9 mouse cellular contexts compared by ENCODE assay signal in the genomic region with DNA sequence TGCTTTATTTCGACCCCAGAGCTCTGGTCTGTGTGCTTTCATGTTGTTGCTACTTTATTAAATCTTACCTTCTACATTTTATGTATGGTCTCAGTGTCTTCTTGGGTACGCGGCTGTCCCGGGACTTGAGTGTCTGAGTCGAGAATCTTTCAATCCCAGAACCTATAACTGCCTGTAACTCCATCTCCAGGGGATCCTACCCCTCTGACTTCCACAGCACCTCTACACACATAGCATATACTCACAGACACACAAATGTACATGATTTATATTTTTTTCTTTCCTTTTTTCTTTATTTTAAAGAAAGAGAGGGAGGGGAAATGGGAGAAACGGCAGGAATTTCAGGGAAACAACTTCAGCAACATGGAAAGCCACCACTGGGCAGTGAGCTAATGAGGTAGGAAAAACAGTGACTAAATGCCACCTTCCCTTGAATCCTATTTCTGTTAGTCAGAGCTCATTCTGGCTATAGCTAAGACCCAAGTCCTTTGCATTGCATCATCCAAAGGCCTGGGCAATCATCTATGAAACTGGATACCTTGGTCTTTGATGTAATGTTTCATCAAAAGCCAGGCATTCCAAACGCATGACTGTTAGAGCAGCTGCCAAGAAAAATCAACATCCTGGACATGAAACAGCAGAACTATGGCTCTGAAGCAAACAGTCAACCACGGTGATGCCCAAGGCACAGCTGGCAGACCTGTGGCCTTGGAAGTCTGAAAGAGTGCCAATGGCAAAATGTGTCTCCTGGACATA. TPM values are rescaled to one million over a fixed set of nuclear protein-coding genes. Genes with fewer than 3 reads are reported as not detected.
A peak's percentile ranks its signal among the peaks of the same experiment; 100 is the strongest.
DNase-seq lines count a peak whose midpoint lies in the region; ATAC-seq lines count a peak whose summit lies in the region.
"Had no signal": no experiment of that assay in that cellular context is flagged by ENCODE, and none has a peak within 500 bp of the region (broad histone marks: within the 10 kb centered on the region; RNA-seq: fewer than 3 reads in every experiment).

No protein-coding gene starts in this region.

- no peak overlapping the region for H3K27ac ChIP-seq in embryonic facial prominence, embryonic 15.5 days (replicated peaks)
- H3K27ac ChIP-seq: liver, embryonic 14.5 days had no signal

- H3K9me3 ChIP-seq in embryonic facial prominence, embryonic 15.5 days (replicated peaks), result no peaks in the 10 kb centered on the region

- ATAC-seq in embryonic facial prominence, embryonic 15.5 days (ENCODE audit: insufficient number of reproducible peaks, low FRiP score, low TSS enrichment, low read depth), result peak; percentile 60; the same call in 1 of the 2 replicates
- ATAC-seq in monocyte, adult 5-6 weeks (replicated peaks; ENCODE audit: insufficient number of reproducible peaks, low FRiP score, low TSS enrichment, poor library complexity, severe bottlenecking), result no peak

- WGBS in embryonic facial prominence, embryonic 15.5 days, result 56% methylated on average over 8 of the region's 8 CpGs

- DNase-seq in gastrocnemius, adult 18-20 months (ENCODE audit: low spot score), result peak; percentile 67
- DNase-seq in gastrocnemius, postnatal 10 days, result no peak
- DNase-seq in kidney, adult 11 months, result peak; percentile 75
- peak; percentile 38 for DNase-seq in lung, postnatal 14 days
- DNase-seq in right cerebral cortex, postnatal 36 days (ENCODE audit: low spot score in 2 of 2), result no peak
- no peak for DNase-seq in ovary, postnatal 10 days (ENCODE audit: low spot score)

- peaks cover 5% of the 10 kb centered on the region for H3K4me1 ChIP-seq in embryonic facial prominence, embryonic 15.5 days

- H3K27me3 ChIP-seq in embryonic facial prominence, embryonic 15.5 days, result no peaks in the 10 kb centered on the region

- H3K36me3 ChIP-seq in embryonic facial prominence, embryonic 15.5 days, result no peaks in the 10 kb centered on the region

- no peak overlapping the region for H3K9ac ChIP-seq in embryonic facial prominence, embryonic 15.5 days
- H3K9ac ChIP-seq: liver, embryonic 14.5 days had no signal

- H3K4me3 ChIP-seq in embryonic facial prominence, embryonic 15.5 days (replicated peaks), result no peak overlapping the region

- no peak overlapping the region for H3K4me2 ChIP-seq in embryonic facial prominence, embryonic 15.5 days (replicated peaks)

RNA-seq across cellular contexts. Expression of gene Hnrnpa3, which starts 16.1 kb away (rescaled TPM):
- 100 to 1,000 TPM; 112 to 143 TPM for total RNA-seq in gastrocnemius, adult 18-20 months (2021)
- 100 to 1,000 TPM; 280 to 305 TPM for total RNA-seq in gastrocnemius, postnatal 10 days (2021)
- 242 and 268 TPM in 2 replicates for polyA plus RNA-seq in embryonic facial prominence, embryonic 15.5 days (2015; fragmentation: Nextera tagmentation; extraction: Ambion mirVana)
- 236 to 464 TPM (median 357 TPM) in 3 replicates for total RNA-seq in monocyte, adult 5-6 weeks (2017)

Comparison
In these comparisons a context has a peak if more than half of its experiments do, and no peak if none do; other contexts are left out.
1. DNase-seq: peak in gastrocnemius, adult 18-20 months (single experiment), kidney, adult 11 months (single experiment) and lung, postnatal 14 days (single experiment); none in gastrocnemius, postnatal 10 days (single experiment), right cerebral cortex, postnatal 36 days (0 of 2) and ovary, postnatal 10 days (single experiment).